Mouse (Mus musculus) gastrocnemius, postnatal 36 days (tissue): ENCODE results near the gene Ghr. TPM values are rescaled to one million over a fixed set of nuclear protein-coding genes. Genes with fewer than 3 reads are reported as not detected.

ENCODE experiments used
- DNase-seq, 2 experiments: peaks; one replicate each; pipeline ENCODE4 v3.0.0; 2022
- intact Hi-C: fragments of 180-260 bp; cut with DNase I; formaldehyde crosslinking; loops from one replicate; pipeline ENCODE4 v1.15.1; 2025
- long read RNA-seq, 2 experiments: library from polyadenylated mRNA; stranded (forward); transcript quantifications; one replicate each; pipeline ENCODE4 v2.0.0; 2021
- total RNA-seq, 2 experiments: library from RNA; stranded (reverse); gene quantifications; 2 replicates each; pipeline ENCODE4 v1.2.3; 2021

The Ghr gene
- total RNA-seq, result 100 to 1,000 TPM; 120 to 121 TPM
- long read RNA-seq, experiment 1, full-length matches to known transcripts, result 49 of 79 reads
- long read RNA-seq, experiment 1, partial matches to known transcripts, result 7 of 79 reads
- long read RNA-seq, experiment 1, other reads (novel, unspliced or antisense), result 23 of 79 reads
- long read RNA-seq, experiment 2, full-length matches to known transcripts, result 62 of 82 reads
- long read RNA-seq, experiment 2, partial matches to known transcripts, result 2 of 82 reads
- long read RNA-seq, experiment 2, other reads (novel, unspliced or antisense), result 18 of 82 reads

DNA sequence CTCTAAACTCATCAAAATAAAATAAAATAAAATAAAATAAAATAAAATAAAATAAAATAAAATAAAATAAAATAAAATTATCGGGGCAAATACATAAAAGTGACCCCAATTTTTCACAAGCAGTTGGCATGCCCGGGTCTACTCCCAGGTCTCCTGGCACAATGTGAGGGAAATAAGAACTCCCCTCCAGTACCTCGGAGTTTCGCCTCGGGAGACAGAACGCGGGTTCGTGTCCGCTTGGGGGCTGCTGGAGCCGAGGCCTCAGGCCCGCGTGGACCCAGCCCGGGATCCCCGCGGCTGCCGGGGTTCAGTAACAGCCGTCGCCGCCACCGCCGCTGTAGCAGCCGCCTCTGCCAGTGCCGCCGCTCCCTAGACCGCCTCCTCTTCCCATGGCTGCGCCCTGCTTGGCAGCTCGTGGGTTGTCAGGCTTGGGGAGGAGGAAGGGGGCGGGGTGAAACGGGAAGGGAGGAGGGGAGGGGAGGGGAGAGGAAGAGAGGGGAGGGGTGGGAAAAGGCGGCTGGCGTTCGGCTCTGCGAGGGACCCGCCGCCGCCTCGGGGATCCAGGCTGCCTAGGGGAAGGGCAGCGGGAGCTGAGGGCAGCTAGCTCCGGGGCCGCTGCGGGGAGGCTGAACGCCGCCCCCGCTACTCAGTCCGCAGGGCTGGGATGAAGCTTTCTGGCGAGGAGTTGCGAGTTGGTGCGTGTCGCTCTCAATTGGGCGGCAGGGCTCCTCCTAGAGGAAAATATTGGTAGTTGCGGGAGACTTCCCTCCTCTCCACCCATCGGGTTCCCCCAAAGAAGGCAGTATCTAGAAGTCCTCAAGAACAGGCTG, at the start of gene Ghr:
Gene Ghr, minus strand, starts transcription at position 686 of the 830 bp plus-strand sequence.
- intact Hi-C loops, result loop anchor here (5.0 to 10.0 kb wide), 3 partner anchors 141 to 322 kb away; no protein-coding TSS in a partner anchor
- DNase-seq, result peak; percentile 82 to 84

- DNase-seq, result no peak
- intact Hi-C loops, result no loop called here
Observed at GRCm38 (mm10) chr15:3622746-3623145, 39.5 kb upstream of the Ghr start.

DNA sequence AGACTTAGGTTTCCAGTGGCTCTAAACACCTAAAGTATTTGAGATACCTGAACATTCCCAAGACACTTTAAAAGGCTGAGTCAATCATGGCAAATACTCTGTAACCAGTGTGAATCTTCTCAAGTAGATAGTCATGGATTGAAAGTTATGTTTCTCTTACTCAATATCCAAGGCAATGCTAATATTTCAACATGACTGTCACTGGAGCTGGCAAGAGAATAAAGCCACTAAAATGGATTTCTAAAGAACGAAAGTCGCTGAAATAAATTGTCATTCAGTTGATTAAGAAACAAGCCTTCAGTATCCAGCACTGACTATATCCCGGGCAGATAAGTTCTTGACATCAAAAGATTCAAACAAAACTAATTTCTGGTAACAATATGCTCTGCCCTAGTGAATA, 37.1 kb upstream of the Ghr start:
- no peak for DNase-seq
- intact Hi-C loops, result no loop called here

GRCm38 (mm10) chr15:3618311-3618710, 35.0 kb upstream of the Ghr start:
- intact Hi-C loops, result no loop called here

GRCm38 (mm10) chr15:3611961-3612360, 28.7 kb upstream of the Ghr start:
- intact Hi-C loops, result no loop called here
- DNase-seq, result no peak

More at GRCm38 (mm10) chr15:3618311-3618710, 35.0 kb upstream of the Ghr start:
- no peak for DNase-seq

DNA sequence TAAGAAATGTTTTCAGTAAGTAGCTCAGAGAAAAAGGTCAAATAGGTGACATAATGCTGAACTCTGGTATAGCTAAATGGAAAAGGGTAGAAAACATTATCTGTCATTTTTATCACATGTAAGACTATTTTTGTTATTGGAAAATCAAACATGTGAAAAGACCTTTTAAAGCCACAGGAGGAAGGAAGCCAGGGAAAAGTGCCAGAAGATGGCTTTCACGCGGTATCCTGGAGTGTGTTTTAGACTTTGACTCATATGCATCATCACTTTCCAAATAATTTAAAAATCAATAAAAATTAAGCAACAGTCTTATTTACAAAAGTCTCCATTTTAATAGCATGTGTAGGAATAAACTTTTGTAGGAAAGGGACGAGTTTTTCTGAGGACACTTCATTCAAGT, 24.7 kb upstream of the Ghr start:
- no peak for DNase-seq
- intact Hi-C loops, result no loop called here

- DNase-seq, result no peak
- intact Hi-C loops, result no loop called here
Observed at GRCm38 (mm10) chr15:3602098-3602486, 18.8 kb upstream of the Ghr start.

GRCm38 (mm10) chr15:3601422-3602097, 18.3 kb upstream of the Ghr start:
- no peak for DNase-seq
- intact Hi-C loops, result no loop called here

DNA sequence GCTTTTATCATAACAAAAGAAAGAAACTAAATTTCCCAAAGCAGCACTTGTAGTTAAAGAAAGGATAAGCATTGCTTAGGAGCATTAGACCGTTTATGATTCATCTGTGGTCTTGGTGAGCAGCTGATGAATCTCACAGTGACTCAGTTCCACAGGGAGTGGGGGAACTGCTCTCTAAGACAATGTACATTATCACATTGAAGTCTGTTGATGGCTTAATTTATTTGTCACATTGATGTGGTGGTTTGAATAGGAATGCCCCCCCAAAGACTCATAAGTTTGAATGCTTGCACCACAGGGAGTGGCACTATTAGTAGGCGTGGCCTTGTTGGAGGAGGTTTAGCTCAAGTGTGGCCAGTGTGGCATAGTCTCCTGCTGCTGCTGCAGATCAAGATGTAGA, 4.6 kb upstream of the Ghr start:
- no peak for DNase-seq
- intact Hi-C loops, result loop anchor here (10.0 kb wide), 1 partner anchor 317 kb away; no protein-coding TSS in a partner anchor

GRCm38 (mm10) chr15:3584361-3584760, 1.1 kb upstream of the Ghr start:
- no peak for DNase-seq
- intact Hi-C loops, result loop anchor here (5.0 to 10.0 kb wide), 3 partner anchors 142 to 320 kb away; no protein-coding TSS in a partner anchor

DNA sequence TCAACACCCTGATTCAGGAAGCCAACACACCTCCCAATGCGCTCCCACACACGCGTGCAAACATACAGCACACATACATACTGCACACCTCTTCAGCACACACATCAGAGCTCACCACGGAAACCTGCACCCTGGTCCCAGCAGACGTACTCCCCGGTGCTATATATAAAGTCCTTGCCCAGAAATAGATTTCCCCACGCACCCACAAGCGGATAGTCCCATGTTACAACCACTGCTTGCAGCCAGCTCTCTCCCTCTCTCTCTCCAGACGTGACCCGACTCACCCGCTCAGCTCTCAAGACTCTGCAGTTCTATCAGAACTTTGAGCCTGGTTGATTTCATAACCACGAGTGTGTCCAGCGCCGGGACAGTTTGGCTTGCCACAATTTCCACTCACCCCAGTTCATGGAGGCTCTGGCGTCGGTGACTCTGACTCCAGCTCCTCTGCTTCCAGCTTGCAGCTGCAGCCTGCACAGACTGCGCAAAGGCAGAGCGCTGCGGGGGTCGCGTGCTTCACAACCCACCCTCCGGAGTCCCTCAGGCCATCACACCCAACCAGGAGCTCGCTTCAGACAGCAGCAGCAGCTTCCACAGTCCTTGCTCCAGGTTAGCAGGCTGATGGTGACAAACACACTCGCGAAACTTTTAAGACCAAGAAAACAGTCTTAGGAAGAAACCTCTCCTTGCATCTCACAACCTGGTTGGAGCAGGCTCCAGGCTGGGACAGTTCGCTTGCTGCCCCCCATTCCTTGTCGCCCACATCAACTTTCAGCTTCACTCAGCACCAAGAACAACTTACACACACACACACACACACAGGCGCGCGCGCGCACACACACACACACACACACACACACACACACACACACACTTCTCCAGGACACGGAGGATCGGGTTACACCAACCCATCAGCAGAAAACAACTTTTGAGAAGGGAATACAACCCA, 1.2 kb downstream of the Ghr start:
- intact Hi-C loops, result loop anchor here (5.0 to 10.0 kb wide), 3 partner anchors 140 to 323 kb away; no protein-coding TSS in a partner anchor
- DNase-seq, result peak; percentile 57 to 76

- intact Hi-C loops, result loop anchor here (5.0 to 10.0 kb wide), 3 partner anchors 139 to 323 kb away; no protein-coding TSS in a partner anchor
- no peak for DNase-seq
Observed at GRCm38 (mm10) chr15:3581337-3581736, 2.0 kb downstream of the Ghr start.

DNA sequence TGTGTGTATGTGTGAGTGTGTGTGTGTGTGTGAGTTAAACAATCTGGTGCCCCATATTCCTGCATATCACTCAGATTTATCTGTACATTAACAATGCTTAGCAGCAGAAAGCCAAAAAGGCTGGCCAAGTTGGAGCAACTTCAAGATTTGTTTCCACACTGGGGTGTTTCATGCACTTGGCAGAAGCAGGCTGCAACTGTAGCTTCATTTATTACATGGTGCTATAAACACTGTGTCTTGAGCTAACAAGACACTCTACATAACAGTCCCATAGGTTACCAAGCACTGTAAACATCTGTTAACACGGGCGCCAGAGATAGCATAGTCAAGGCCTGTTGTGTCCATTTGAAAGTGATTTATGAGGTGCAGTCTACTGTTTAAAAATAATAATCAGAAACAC, 3.1 kb downstream of the Ghr start:
- DNase-seq, result no peak
- intact Hi-C loops, result loop anchor here (5.0 to 10.0 kb wide), 3 partner anchors 138 to 325 kb away; no protein-coding TSS in a partner anchor

DNA sequence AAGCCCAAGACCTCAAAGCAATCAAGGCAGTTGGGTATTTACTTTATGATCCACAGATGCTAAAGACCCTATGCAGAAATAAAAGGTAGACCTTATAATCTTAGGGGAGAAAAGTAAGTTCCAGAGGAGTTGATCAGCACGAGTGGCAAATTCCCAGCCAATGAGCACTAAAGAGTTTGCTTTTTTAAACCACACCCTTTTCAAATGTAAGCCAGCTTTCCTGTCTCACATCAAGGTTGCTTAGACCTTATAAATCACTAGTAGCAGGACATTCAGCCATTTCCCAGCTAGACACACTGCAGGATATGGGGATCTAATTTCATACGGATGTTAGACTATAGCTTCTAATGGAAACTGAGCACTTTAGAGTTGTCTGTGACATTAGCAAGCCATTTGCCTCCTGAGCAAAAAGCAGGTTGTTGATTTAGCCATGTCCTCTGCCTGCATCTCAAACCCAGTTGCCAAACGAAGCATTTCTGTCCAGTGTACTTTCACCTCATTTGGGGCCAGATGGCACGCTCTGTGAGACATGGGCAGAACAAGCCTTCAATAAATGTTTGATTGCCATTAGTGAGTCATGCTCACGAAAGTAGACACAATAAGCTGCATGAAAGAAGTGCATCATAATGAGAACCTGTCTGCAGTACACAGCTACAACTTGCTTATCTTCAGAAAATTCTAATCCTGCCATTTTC, 4.9 kb downstream of the Ghr start:
- DNase-seq, result no peak
- intact Hi-C loops, result no loop called here

GRCm38 (mm10) chr15:3569178-3569903, 14.0 kb downstream of the Ghr start:
- DNase-seq, result no peak
- intact Hi-C loops, result no loop called here

DNA sequence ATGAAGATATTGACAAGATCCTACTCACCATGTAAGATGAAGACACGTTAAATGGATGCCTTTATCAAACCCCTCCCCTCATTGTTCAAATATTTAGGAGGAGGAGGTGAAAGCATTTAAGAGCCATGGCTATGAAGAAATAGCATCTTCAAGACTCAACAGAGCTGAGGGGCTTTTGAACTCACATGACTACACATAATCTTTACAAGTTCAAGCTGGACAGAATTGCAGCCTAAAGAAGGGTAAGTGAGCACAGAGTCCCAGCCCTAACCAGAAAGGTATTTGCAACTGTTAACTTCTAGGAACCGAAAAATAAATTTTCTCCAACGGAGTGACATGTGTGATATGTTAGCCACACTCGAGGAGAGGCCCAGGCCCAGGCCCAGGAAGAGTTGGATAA, 18.7 kb downstream of the Ghr start:
- intact Hi-C loops, result no loop called here

GRCm38 (mm10) chr15:3563929-3564516, 19.3 kb downstream of the Ghr start:
- DNase-seq, result no peak
- intact Hi-C loops, result no loop called here

More for the DNA sequence above, 18.7 kb downstream of the Ghr start:
- no peak for DNase-seq

- intact Hi-C loops, result no loop called here
- DNase-seq, result no peak
Observed at GRCm38 (mm10) chr15:3563473-3563872, 19.8 kb downstream of the Ghr start.
